Mouse (Mus musculus) MEL (cell line): Measurements from ENCODE around the gene Fndc7. TPM values are rescaled to one million over a fixed set of nuclear protein-coding genes. Genes with fewer than 3 reads are reported as not detected.

ENCODE experiments used
- DNase-seq: peaks from one replicate; pipeline ENCODE4 v3.0.0; 2011; ENCODE audit warnings: low read depth, low spot score
- H3K27ac ChIP-seq: 2 replicates; pipeline ENCODE4 v1.5.1; 2012; ENCODE audit warnings: low read depth, mild to moderate bottlenecking, control low read depth, low read length, moderate library complexity; ENCODE audit not compliant: control insufficient read depth
- H3K27me3 ChIP-seq, 2 experiments: fragments of 150-350 bp in 1 of 2; sonication (generic) in 1 of 2; 2 replicates each; pipeline ENCODE4 v1.6.1; 2012; ENCODE audit warnings: low read length in 2 of 2, mild to moderate bottlenecking in 2 of 2, improper control_type of control experiment in 1 of 2, moderate library complexity in 1 of 2; ENCODE audit not compliant: insufficient read depth in 2 of 2, control insufficient read depth in 1 of 2
- H3K36me3 ChIP-seq, 2 experiments: 2 replicates each; pipeline ENCODE4 v1.6.1; 2012 to 2014; ENCODE audit warnings: low read length in 2 of 2, improper control_type of control experiment in 1 of 2, inconsistent platforms in 1 of 2, mild to moderate bottlenecking in 1 of 2; ENCODE audit not compliant: insufficient read depth in 2 of 2, control insufficient read depth in 1 of 2
- H3K4me1 ChIP-seq, 2 experiments: fragments of 150-350 bp in 1 of 2; sonication (generic) in 1 of 2; 2 replicates each; pipeline ENCODE4 v1.6.1; 2012; ENCODE audit warnings: low read length in 2 of 2, improper control_type of control experiment in 1 of 2, mild to moderate bottlenecking in 1 of 2; ENCODE audit not compliant: insufficient read depth in 2 of 2, control insufficient read depth in 1 of 2
- H3K4me3 ChIP-seq, 2 experiments: fragments of 150-350 bp in 1 of 2; sonication (generic) in 1 of 2; 2 replicates each; pipeline ENCODE4 v1.5.1; 2012; ENCODE audit warnings: low read depth in 2 of 2, low read length in 2 of 2, mild to moderate bottlenecking in 2 of 2, moderate library complexity in 2 of 2, control low read depth in 1 of 2, improper control_type of control experiment in 1 of 2; ENCODE audit not compliant: control insufficient read depth in 1 of 2, insufficient read depth in 1 of 2
- H3K79me2 ChIP-seq: 2 replicates; pipeline ENCODE4 v1.6.1; 2012; ENCODE audit warnings: mild to moderate bottlenecking, low read length, moderate library complexity; ENCODE audit not compliant: control insufficient read depth, poor library complexity, insufficient read depth
- H3K9ac ChIP-seq: 2 replicates; pipeline ENCODE4 v1.6.1; 2012; ENCODE audit warnings: low read depth, mild to moderate bottlenecking, control low read depth, low read length, moderate library complexity; ENCODE audit not compliant: control insufficient read depth, poor library complexity, severe bottlenecking
- H3K9me3 ChIP-seq: fragments of 150-350 bp; sonication (generic); replicated peaks from 2 replicates; pipeline ENCODE4 v1.6.1; 2012; ENCODE audit warnings: mild to moderate bottlenecking, low read length, improper control_type of control experiment, moderate library complexity; ENCODE audit not compliant: insufficient read depth
- BHLHE40 ChIP-seq: IDR thresholded peaks from 2 replicates; pipeline ENCODE4 v1.6.1; 2012; ENCODE audit warnings: low read depth, mild to moderate bottlenecking, inconsistent platforms, low read length, improper control_type of control experiment, borderline replicate concordance
- CHD1 ChIP-seq: IDR thresholded peaks from 2 replicates; pipeline ENCODE4 v1.6.1; 2012; ENCODE audit warnings: low read depth, mild to moderate bottlenecking, inconsistent platforms, low read length, improper control_type of control experiment
- CHD2 ChIP-seq: IDR thresholded peaks from 2 replicates; pipeline ENCODE4 v1.6.1; 2011; ENCODE audit warnings: low read length, improper control_type of control experiment
- CTCF ChIP-seq, 3 experiments: IDR thresholded peaks in 2 of 3; conservative IDR thresholded peaks in 1 of 3; 2 replicates each; pipeline ENCODE4 v1.5.1; 2011 to 2012; ENCODE audit warnings: low read length in 3 of 3, low read depth in 2 of 3, mild to moderate bottlenecking in 2 of 3, improper control_type of control experiment in 1 of 3, inconsistent platforms in 1 of 3, mixed read lengths in 1 of 3, moderate library complexity in 1 of 3; ENCODE audit not compliant: control insufficient read depth in 1 of 3, insufficient read depth in 1 of 3, poor library complexity in 1 of 3, severe bottlenecking in 1 of 3
- ELF1 ChIP-seq: IDR thresholded peaks from 2 replicates; pipeline ENCODE4 v1.6.1; 2014; ENCODE audit warnings: low read depth, mild to moderate bottlenecking, inconsistent platforms, low read length, improper control_type of control experiment, moderate library complexity
- ETS1 ChIP-seq: IDR thresholded peaks from 2 replicates; pipeline ENCODE4 v1.6.1; 2012; ENCODE audit warnings: low read depth, mild to moderate bottlenecking, inconsistent platforms, low read length, improper control_type of control experiment, moderate library complexity
- GABPA ChIP-seq: IDR thresholded peaks from 2 replicates; pipeline ENCODE4 v1.6.1; 2012; ENCODE audit warnings: low read depth, mild to moderate bottlenecking, inconsistent platforms, low read length, improper control_type of control experiment, moderate library complexity
- GATA1 ChIP-seq: IDR thresholded peaks from 2 replicates; pipeline ENCODE4 v1.6.1; 2011; ENCODE audit warnings: low read depth, low read length, improper control_type of control experiment
- HCFC1 ChIP-seq: IDR thresholded peaks from 2 replicates; pipeline ENCODE4 v1.6.1; 2012; ENCODE audit warnings: low read depth, mild to moderate bottlenecking, inconsistent platforms, low read length, improper control_type of control experiment, moderate library complexity
- JUND ChIP-seq: IDR thresholded peaks from 2 replicates; pipeline ENCODE4 v1.6.1; 2011; ENCODE audit warnings: low read depth, mild to moderate bottlenecking, improper control_type of control experiment, low read length
- KAT2A ChIP-seq: conservative IDR thresholded peaks from 2 replicates; pipeline ENCODE4 v1.6.1; 2012; ENCODE audit warnings: low read depth, low read length, improper control_type of control experiment, inconsistent platforms
- MAFK ChIP-seq: IDR thresholded peaks from 2 replicates; pipeline ENCODE4 v1.6.1; 2011; ENCODE audit warnings: low read depth, mild to moderate bottlenecking, low read length, improper control_type of control experiment, borderline replicate concordance
- MAZ ChIP-seq: IDR thresholded peaks from 2 replicates; pipeline ENCODE4 v1.6.1; 2012; ENCODE audit warnings: low read depth, mild to moderate bottlenecking, inconsistent platforms, low read length, improper control_type of control experiment
- MYB ChIP-seq: IDR thresholded peaks from 2 replicates; pipeline ENCODE4 v1.6.1; 2011; ENCODE audit warnings: mild to moderate bottlenecking, low read depth, low read length, improper control_type of control experiment
- MYC ChIP-seq: IDR thresholded peaks from 2 replicates; pipeline ENCODE4 v1.6.1; 2011; ENCODE audit warnings: low read depth, mild to moderate bottlenecking, low read length, improper control_type of control experiment, moderate library complexity
- POLR2A ChIP-seq, 2 experiments: IDR thresholded peaks; 2 replicates each; pipeline ENCODE4 v1.6.1; 2011 to 2012; ENCODE audit warnings: low read length in 2 of 2, mild to moderate bottlenecking in 2 of 2, control low read depth in 1 of 2, improper control_type of control experiment in 1 of 2, low read depth in 1 of 2, moderate library complexity in 1 of 2; ENCODE audit not compliant: control insufficient read depth in 1 of 2, insufficient read depth in 1 of 2, poor library complexity in 1 of 2
- POLR2AphosphoS5 ChIP-seq: IDR thresholded peaks from 2 replicates; pipeline ENCODE4 v1.6.1; 2012; ENCODE audit warnings: low read depth, borderline replicate concordance, mild to moderate bottlenecking, inconsistent platforms, low read length, moderate library complexity, mixed read lengths
- RCOR1 ChIP-seq: IDR thresholded peaks from 2 replicates; pipeline ENCODE4 v1.6.1; 2012; ENCODE audit warnings: low read depth, mild to moderate bottlenecking, inconsistent platforms, low read length, improper control_type of control experiment
- SIN3A ChIP-seq: IDR thresholded peaks from 2 replicates; pipeline ENCODE4 v1.6.1; 2012; ENCODE audit warnings: low read length, improper control_type of control experiment, inconsistent platforms
- SMC3 ChIP-seq: IDR thresholded peaks from 2 replicates; pipeline ENCODE4 v1.6.1; 2011; ENCODE audit warnings: low read depth, low read length, improper control_type of control experiment
- TAL1 ChIP-seq: IDR thresholded peaks from 2 replicates; pipeline ENCODE4 v1.6.1; 2012; ENCODE audit warnings: mild to moderate bottlenecking, inconsistent platforms, low read length, moderate library complexity, mixed read lengths
- TBP ChIP-seq: IDR thresholded peaks from 2 replicates; pipeline ENCODE4 v1.8.0; 2011; ENCODE audit warnings: low read depth, low read length, improper control_type of control experiment
- USF1 ChIP-seq: IDR thresholded peaks from 2 replicates; pipeline ENCODE4 v1.6.1; 2014; ENCODE audit warnings: low read depth, mild to moderate bottlenecking, inconsistent platforms, low read length, improper control_type of control experiment, moderate library complexity
- ZC3H11A ChIP-seq: IDR thresholded peaks from 2 replicates; pipeline ENCODE4 v1.6.1; 2012; ENCODE audit warnings: low read depth, mild to moderate bottlenecking, inconsistent platforms, low read length, improper control_type of control experiment
- polyA plus RNA-seq, 2 experiments: library from polyadenylated mRNA; stranded (reverse) in 1 of 2; unstranded in 1 of 2; fragments of >175 nt in 1 of 2; fragments of >200 nt in 1 of 2; gene quantifications; 2 replicates each; pipeline versions ENCODE4 v1.2.1 to v1.2.4; 2012; ENCODE audit warnings: low replicate concordance in 2 of 2, low read depth in 1 of 2; ENCODE audit not compliant: insufficient read length in 2 of 2, insufficient read depth in 1 of 2, missing spikeins in 1 of 2
- total RNA-seq: library from RNA; depleted of rRNA; stranded (reverse); fragments of 300-350 nt; gene quantifications from 2 replicates; pipeline ENCODE4 v1.2.3, GENCODE M21; 2012

Fndc7 gene
- total and polyA plus RNA-seq, 3 experiments = 0.13 TPM; not detected in 2

DNA sequence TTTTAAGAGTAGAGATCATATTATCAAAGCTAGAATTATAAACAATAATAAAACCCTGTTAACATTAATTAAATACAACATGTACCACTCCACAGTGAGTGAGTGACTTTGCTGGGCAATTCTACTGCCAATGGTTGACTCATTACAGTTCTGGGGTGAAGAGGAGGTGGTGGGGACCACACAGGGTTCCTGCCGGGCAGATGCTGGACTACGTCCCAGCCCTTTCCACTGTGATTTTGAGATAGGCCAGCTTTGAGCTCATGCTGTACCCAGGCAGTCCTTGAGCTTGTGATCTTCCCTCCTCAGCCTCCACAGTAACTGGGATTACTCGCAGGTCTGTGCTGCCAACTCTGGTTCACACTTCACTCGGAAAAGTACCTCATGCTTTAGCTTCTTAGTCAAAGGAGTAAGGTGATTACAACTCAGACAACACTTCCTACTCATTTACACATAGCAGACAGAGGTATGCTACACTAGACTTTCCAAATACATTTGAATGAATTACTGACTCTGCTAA lies 79.0 kb downstream of the Fndc7 start:
- no peak overlapping the region for H3K4me3 ChIP-seq
- no peak for TF ChIP-seq MAZ
- no peak for TF ChIP-seq KAT2A
- no peak for TF ChIP-seq HCFC1
- no peak for TF ChIP-seq ETS1
- TF ChIP-seq MAFK = no peak
- no peak for TF ChIP-seq ELF1
- TF ChIP-seq CHD2 = no peak
- TF ChIP-seq TBP = no peak
- no peak for TF ChIP-seq RCOR1
- TF ChIP-seq MYB = no peak
- TF ChIP-seq TAL1 = no peak
- no peak for TF ChIP-seq POLR2A (IDR thresholded peaks at IDR 0.05; ENCODE audit: control insufficient read depth in 1 of 2, insufficient read depth in 1 of 2, low read depth in 1 of 2, low read length in 2 of 2, poor library complexity in 1 of 2)
- no peak for TF ChIP-seq SIN3A
- no peak for TF ChIP-seq MYC
- H3K9me3 ChIP-seq = no peaks in the 10 kb centered on the region
- no peaks in the 10 kb centered on the region for H3K79me2 ChIP-seq
- H3K36me3 ChIP-seq = peaks cover 0 to 13% of the 10 kb centered on the region in 2 experiments; a peak in 2 of 4 replicates
- no peak for DNase-seq
- no peak overlapping the region for H3K9ac ChIP-seq
- H3K27me3 ChIP-seq = no peaks in the 10 kb centered on the region
- H3K27ac ChIP-seq = no peak overlapping the region
- no peaks in the 10 kb centered on the region for H3K4me1 ChIP-seq

DNA sequence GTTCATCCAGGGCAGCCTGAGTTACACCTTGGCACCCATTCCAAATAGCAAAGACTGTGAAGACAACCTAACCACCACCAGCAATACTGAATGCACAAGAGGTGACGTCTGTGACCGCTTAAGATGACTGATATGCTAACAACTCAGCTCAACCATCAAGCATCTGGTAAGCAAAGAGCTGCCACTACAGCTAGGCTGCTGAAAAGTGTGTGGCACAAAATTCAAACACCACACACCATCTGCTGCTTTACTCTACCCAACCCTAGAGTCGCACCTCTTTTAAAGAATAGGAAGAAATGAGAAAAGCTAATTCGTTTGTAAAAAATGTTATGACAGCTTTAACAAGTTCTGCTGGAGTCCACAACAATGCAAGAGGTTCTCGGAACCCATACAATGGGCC lies 84.2 kb downstream of the Fndc7 start:
- Histone ChIP-seq H3K27ac (no peak overlapping the region), H3K4me1 (no peaks in the 10 kb centered on the region)
- no peak for DNase-seq
- TF ChIP-seq JUND (no peak), CHD2 (no peak), CTCF (IDR thresholded peaks at IDR 0.05 in 2 of 3, conservative IDR thresholded peaks at IDR 0.05 in 1 of 3; ENCODE audit: control insufficient read depth in 1 of 3, insufficient read depth in 1 of 3, low read depth in 2 of 3, low read length in 3 of 3, poor library complexity in 1 of 3, severe bottlenecking in 1 of 3) (no peak), USF1 (no peak), ZC3H11A (no peak), MYB (no peak), POLR2AphosphoS5 (no peak), BHLHE40 (no peak), SIN3A (no peak), SMC3 (no peak), CHD1 (no peak), GATA1 (no peak), GABPA (no peak), TAL1 (no peak)
- TF ChIP-seq, all 39 proteins: peak for 0
- no peaks in the 10 kb centered on the region for H3K79me2 ChIP-seq
- H3K36me3 ChIP-seq = peaks cover 0 to 10% of the 10 kb centered on the region in 2 experiments; a peak in 2 of 4 replicates
- no peak overlapping the region for H3K9ac ChIP-seq
- no peak overlapping the region for H3K4me3 ChIP-seq
- no peaks in the 10 kb centered on the region for H3K27me3 ChIP-seq
- no peaks in the 10 kb centered on the region for H3K9me3 ChIP-seq
